Mouse (Mus musculus): ENCODE measurements at regions not wholly inside any gene's neighbourhood (a gene's known extent, or its start where the extent isn't known, plus 50 kb on each side); places are given as distances from the start of the nearest gene placed in this dataset.
A peak's percentile ranks its signal among the peaks of the same experiment; 100 is the strongest.

GRCm38 (mm10) chr4:23567827-23568226 is 928.4 kb upstream of the Mms22l start:
- no peak overlapping the region for H3K9ac ChIP-seq
- ATAC-seq (replicated peaks; ENCODE audit: low FRiP score) = no peak
- no peaks in the 10 kb centered on the region for H3K36me3 ChIP-seq
- WGBS = 64% methylated on average over 1 of the region's 1 CpGs
- no peak overlapping the region for H3K27ac ChIP-seq
- H3K9me3 ChIP-seq (replicated peaks) = no peaks in the 10 kb centered on the region
- no peaks in the 10 kb centered on the region for H3K27me3 ChIP-seq
- H3K4me2 ChIP-seq = no peak overlapping the region
- no peaks in the 10 kb centered on the region for H3K4me1 ChIP-seq
- no peak overlapping the region for H3K4me3 ChIP-seq (replicated peaks)

GRCm38 (mm10) chr4:23573013-23573412 is 923.2 kb upstream of the Mms22l start:
- H3K9me3 ChIP-seq (replicated peaks) = no peaks in the 10 kb centered on the region
- H3K27me3 ChIP-seq = no peaks in the 10 kb centered on the region
- no peaks in the 10 kb centered on the region for H3K36me3 ChIP-seq
- H3K27ac ChIP-seq = no peak overlapping the region
- no peaks in the 10 kb centered on the region for H3K4me1 ChIP-seq
- no peak overlapping the region for H3K9ac ChIP-seq
- ATAC-seq (replicated peaks; ENCODE audit: low FRiP score) = no peak
- no peak overlapping the region for H3K4me2 ChIP-seq
- no peak overlapping the region for H3K4me3 ChIP-seq (replicated peaks)

- peak; percentile 85 for ATAC-seq (replicated peaks; ENCODE audit: low FRiP score)
- 16% methylated on average over 2 of the region's 2 CpGs for WGBS
- H3K27me3 ChIP-seq = no peaks in the 10 kb centered on the region
- H3K4me1 ChIP-seq = peaks cover 5% of the 10 kb centered on the region; the same call in 1 of the 2 replicates
- H3K36me3 ChIP-seq = no peaks in the 10 kb centered on the region
- no peak overlapping the region for H3K4me2 ChIP-seq
- no peak overlapping the region for H3K9ac ChIP-seq
- no peak overlapping the region for H3K27ac ChIP-seq
- H3K9me3 ChIP-seq (replicated peaks) = no peaks in the 10 kb centered on the region
- no peak overlapping the region for H3K4me3 ChIP-seq (replicated peaks)
These were observed 908.8 kb upstream of the Mms22l start for GRCm38 (mm10) chr4:23587412-23587811.

GRCm38 (mm10) chr4:23590883-23591282 is 905.4 kb upstream of the Mms22l start:
- Histone ChIP-seq H3K36me3 (no peaks in the 10 kb centered on the region), H3K9me3 (replicated peaks) (no peaks in the 10 kb centered on the region), H3K4me3 (replicated peaks) (no peak overlapping the region), H3K27ac (no peak overlapping the region), H3K27me3 (no peaks in the 10 kb centered on the region), H3K9ac (no peak overlapping the region), H3K4me2 (no peak overlapping the region), H3K4me1 (peaks cover 5% of the 10 kb centered on the region; the same call in 1 of the 2 replicates)
- 25% methylated on average over 3 of the region's 3 CpGs for WGBS
- peak; percentile 64 for ATAC-seq (replicated peaks; ENCODE audit: low FRiP score)

- WGBS = 36% methylated on average over 2 of the region's 2 CpGs
- H3K9ac ChIP-seq = no peak overlapping the region
These were observed 904.7 kb upstream of the Mms22l start for GRCm38 (mm10) chr4:23591593-23591992.

GRCm38 (mm10) chr4:23600070-23600469 is 896.2 kb upstream of the Mms22l start:
- no peaks in the 10 kb centered on the region for H3K36me3 ChIP-seq
- H3K4me3 ChIP-seq (replicated peaks) = no peak overlapping the region
- peaks cover 5% of the 10 kb centered on the region; the same call in 1 of the 2 replicates for H3K4me1 ChIP-seq
- WGBS = 78% methylated on average over 2 of the region's 2 CpGs
- no peak for ATAC-seq (replicated peaks; ENCODE audit: low FRiP score)
- H3K27ac ChIP-seq = no peak overlapping the region
- H3K9ac ChIP-seq = no peak overlapping the region
- H3K9me3 ChIP-seq (replicated peaks) = no peaks in the 10 kb centered on the region
- no peaks in the 10 kb centered on the region for H3K27me3 ChIP-seq
- no peak overlapping the region for H3K4me2 ChIP-seq

More at GRCm38 (mm10) chr4:23591593-23591992, 904.7 kb upstream of the Mms22l start:
- Histone ChIP-seq H3K4me2 (no peak overlapping the region), H3K9me3 (replicated peaks) (no peaks in the 10 kb centered on the region), H3K4me3 (replicated peaks) (no peak overlapping the region), H3K36me3 (no peaks in the 10 kb centered on the region), H3K4me1 (peaks cover 5% of the 10 kb centered on the region; the same call in 1 of the 2 replicates), H3K27me3 (no peaks in the 10 kb centered on the region), H3K27ac (no peak overlapping the region)
- no peak for ATAC-seq (replicated peaks; ENCODE audit: low FRiP score)

GRCm38 (mm10) chr4:23601426-23602293 is 894.6 kb upstream of the Mms22l start:
- peaks cover 5% of the 10 kb centered on the region; the same call in 1 of the 2 replicates for H3K4me1 ChIP-seq

GRCm38 (mm10) chr4:23602294-23602932 is 893.8 kb upstream of the Mms22l start:
- H3K9me3 ChIP-seq (replicated peaks) = no peaks in the 10 kb centered on the region
- peaks cover 5% of the 10 kb centered on the region; the same call in 1 of the 2 replicates for H3K4me1 ChIP-seq
- H3K4me2 ChIP-seq = no peak overlapping the region
- H3K36me3 ChIP-seq = no peaks in the 10 kb centered on the region
- no peaks in the 10 kb centered on the region for H3K27me3 ChIP-seq
- H3K27ac ChIP-seq = no peak overlapping the region
- WGBS = 86% methylated on average over 9 of the region's 9 CpGs
- H3K4me3 ChIP-seq (replicated peaks) = no peak overlapping the region
- ATAC-seq (replicated peaks; ENCODE audit: low FRiP score) = no peak
- H3K9ac ChIP-seq = no peak overlapping the region

More at GRCm38 (mm10) chr4:23601426-23602293, 894.6 kb upstream of the Mms22l start:
- 0 out of 2 replicates have a peak, but pooled peaks have one; percentile 60 for ATAC-seq (replicated peaks; ENCODE audit: low FRiP score)
- Histone ChIP-seq H3K9ac (no peak overlapping the region), H3K36me3 (no peaks in the 10 kb centered on the region), H3K4me2 (peak overlapping the region; percentile 22), H3K27ac (no peak overlapping the region), H3K4me3 (replicated peaks) (no peak overlapping the region), H3K9me3 (replicated peaks) (no peaks in the 10 kb centered on the region), H3K27me3 (no peaks in the 10 kb centered on the region)
- WGBS = 35% methylated on average over 13 of the region's 13 CpGs

GRCm38 (mm10) chr4:23607348-23607747 is 888.9 kb upstream of the Mms22l start:
- Histone ChIP-seq H3K27me3 (no peaks in the 10 kb centered on the region), H3K4me3 (replicated peaks) (no peak overlapping the region), H3K36me3 (no peaks in the 10 kb centered on the region), H3K9ac (no peak overlapping the region), H3K27ac (no peak overlapping the region), H3K4me1 (no peaks in the 10 kb centered on the region), H3K4me2 (no peak overlapping the region), H3K9me3 (replicated peaks) (no peaks in the 10 kb centered on the region)
- WGBS = 71% methylated on average over 3 of the region's 3 CpGs
- no peak for ATAC-seq (replicated peaks; ENCODE audit: low FRiP score)

- Histone ChIP-seq H3K4me3 (replicated peaks) (no peak overlapping the region), H3K4me2 (no peak overlapping the region), H3K27me3 (no peaks in the 10 kb centered on the region), H3K27ac (no peak overlapping the region), H3K9me3 (replicated peaks) (no peaks in the 10 kb centered on the region), H3K4me1 (no peaks in the 10 kb centered on the region), H3K36me3 (no peaks in the 10 kb centered on the region), H3K9ac (no peak overlapping the region)
- ATAC-seq (replicated peaks; ENCODE audit: low FRiP score) = no peak
These were observed 875.0 kb upstream of the Mms22l start for GRCm38 (mm10) chr4:23621208-23621607.

- no peaks in the 10 kb centered on the region for H3K4me1 ChIP-seq
- H3K36me3 ChIP-seq = no peaks in the 10 kb centered on the region
- no peak overlapping the region for H3K4me3 ChIP-seq (replicated peaks)
- H3K4me2 ChIP-seq = no peak overlapping the region
- H3K27ac ChIP-seq = no peak overlapping the region
- no peak overlapping the region for H3K9ac ChIP-seq
- H3K9me3 ChIP-seq (replicated peaks) = no peaks in the 10 kb centered on the region
- no peak for ATAC-seq (replicated peaks; ENCODE audit: low FRiP score)
- H3K27me3 ChIP-seq = no peaks in the 10 kb centered on the region
These were observed 874.0 kb upstream of the Mms22l start for GRCm38 (mm10) chr4:23622231-23622630.

- no peak for ATAC-seq (replicated peaks; ENCODE audit: low FRiP score)
- Histone ChIP-seq H3K4me2 (no peak overlapping the region), H3K9ac (no peak overlapping the region), H3K36me3 (no peaks in the 10 kb centered on the region), H3K27me3 (no peaks in the 10 kb centered on the region), H3K27ac (no peak overlapping the region), H3K4me3 (replicated peaks) (no peak overlapping the region), H3K4me1 (no peaks in the 10 kb centered on the region), H3K9me3 (replicated peaks) (no peaks in the 10 kb centered on the region)
- 43% methylated on average over 9 of the region's 9 CpGs for WGBS
These were observed 859.9 kb upstream of the Mms22l start for GRCm38 (mm10) chr4:23636231-23636928.
